Mouse (Mus musculus) layer of hippocampus, adult 2 months (tissue): Measurements from ENCODE around the gene Hirip3. TPM values are rescaled to one million over a fixed set of nuclear protein-coding genes. Genes with fewer than 3 reads are reported as not detected.

ENCODE experiments used
- DNase-seq, 2 experiments: peaks; one replicate each; pipeline ENCODE4 v3.0.0; 2022; ENCODE audit warnings: low spot score in 2 of 2
- H3K27ac ChIP-seq: fragments of 200-600 bp; 2 replicates; pipeline ENCODE4 v1.8.1; 2022
- H3K4me3 ChIP-seq: fragments of 200-600 bp; 2 replicates; pipeline ENCODE4 v1.8.1; 2022; ENCODE audit warnings: mild to moderate bottlenecking
- CTCF ChIP-seq: fragments of 200-600 bp; conservative IDR thresholded peaks from 2 replicates; pipeline ENCODE4 v1.8.1; 2022; ENCODE audit warnings: antibody characterized with exemption, mild to moderate bottlenecking, moderate library complexity
- total RNA-seq, 2 experiments: library from RNA; stranded (reverse); gene quantifications; 2 replicates each; pipeline ENCODE4 v1.2.3; 2021

Hirip3 gene
- total RNA-seq, 2 experiments from 2014 or later, result 32.2 to 38.5 TPM

DNA sequence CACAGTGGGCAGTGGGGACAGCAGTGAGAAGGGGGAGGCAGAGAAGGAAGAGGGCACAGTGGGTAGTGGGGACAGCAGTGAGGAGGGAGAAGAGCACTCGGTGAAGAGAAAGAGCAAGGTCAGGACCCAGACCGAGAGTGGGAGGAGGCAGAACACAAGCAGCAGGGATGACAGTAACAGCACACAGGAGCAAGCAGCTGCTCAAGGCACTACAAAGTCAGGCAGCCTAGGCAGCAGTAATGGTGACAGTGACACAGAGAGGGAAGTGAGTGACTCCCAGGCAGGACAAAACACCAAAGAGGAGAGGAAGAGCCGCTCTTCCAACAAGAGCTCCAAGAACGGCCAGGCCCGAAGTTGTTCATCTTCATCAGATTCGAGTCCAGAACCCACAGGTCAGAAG lies 2.0 kb downstream of the Hirip3 start:
- Histone ChIP-seq H3K4me3 (no peak overlapping the region), H3K27ac (no peak overlapping the region)
- DNase-seq, result no peak
- no peak for TF ChIP-seq CTCF

DNA sequence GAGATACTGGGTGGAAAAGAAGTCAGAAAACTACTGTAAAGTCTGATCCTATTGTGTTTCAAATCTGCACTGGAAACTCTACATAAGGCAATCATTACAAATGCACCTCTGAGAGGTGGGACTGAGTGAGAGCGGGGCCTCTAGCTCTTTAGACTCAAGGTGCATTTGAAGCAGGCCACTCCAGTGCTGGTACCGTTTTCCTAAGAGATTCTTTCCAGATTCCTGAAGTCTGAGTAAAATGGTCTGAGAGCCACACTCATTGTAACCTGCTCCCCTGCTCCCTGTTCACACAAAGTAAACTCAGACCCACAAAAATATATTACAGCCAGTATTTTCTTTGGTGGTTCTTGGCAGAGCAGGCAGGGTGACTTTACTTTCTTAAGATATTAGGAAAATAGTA lies 5.8 kb downstream of the Hirip3 start:
- Histone ChIP-seq H3K27ac (no peak overlapping the region), H3K4me3 (no peak overlapping the region)
- TF ChIP-seq CTCF, result no peak
- DNase-seq, result no peak

DNA sequence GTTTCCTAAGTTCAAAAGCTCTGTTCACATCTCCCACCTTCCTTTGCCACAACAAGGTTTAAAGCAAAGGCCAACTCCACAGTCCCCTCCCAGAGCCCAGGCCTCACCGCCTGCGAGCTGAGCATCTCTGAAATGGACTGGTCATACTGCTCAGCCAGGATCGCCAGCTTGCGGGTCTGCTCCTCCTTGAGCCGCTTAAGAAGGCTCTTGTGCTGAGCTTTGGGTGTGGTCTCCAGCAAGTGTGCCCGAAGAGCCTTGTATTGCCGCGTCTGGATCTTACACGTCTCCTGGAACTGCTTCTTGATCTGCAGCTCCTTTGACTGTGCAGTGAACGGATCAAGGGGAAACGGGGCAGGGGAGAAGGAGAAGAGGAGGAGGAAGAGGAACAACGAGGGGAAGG lies 6.2 kb downstream of the Hirip3 start:
- no peak for TF ChIP-seq CTCF
- no peak for DNase-seq

DNA sequence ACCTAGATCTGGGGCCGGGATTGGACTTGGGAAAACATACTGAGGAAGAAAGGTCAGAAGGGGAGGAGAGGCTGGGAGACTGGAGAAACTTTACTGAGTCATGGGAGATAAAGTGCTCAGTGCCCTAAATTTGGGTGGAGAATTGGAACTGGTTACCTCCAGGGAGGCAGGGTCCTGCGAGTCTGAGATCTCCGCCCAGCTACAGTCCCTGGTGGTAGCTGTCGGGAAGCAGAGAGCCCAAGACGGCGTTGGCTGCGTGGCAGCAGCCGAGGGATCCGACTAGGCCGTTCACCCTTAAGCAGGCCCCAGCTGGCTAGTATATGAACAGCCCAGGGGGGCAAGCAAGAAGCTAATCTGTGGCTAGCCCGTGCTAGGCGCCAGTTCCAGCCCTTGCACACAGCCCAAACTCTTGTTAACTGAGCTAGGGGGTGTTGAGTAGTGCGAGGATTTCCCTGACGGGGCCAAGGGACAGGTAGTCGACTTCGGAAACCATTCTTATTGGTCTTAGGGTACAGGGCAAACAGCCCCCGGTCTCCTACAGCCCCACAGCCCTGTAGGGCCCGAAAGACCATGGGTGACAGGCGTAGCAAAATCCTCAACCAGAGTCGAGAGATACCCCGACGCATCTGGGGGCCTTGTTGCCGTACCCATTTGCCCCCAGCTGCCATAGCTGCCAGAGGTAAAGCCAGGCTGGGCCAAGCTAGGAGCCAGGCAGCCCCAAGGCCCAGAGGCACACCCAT lies 8.2 kb downstream of the Hirip3 start:
- no peak overlapping the region for H3K27ac ChIP-seq
- DNase-seq, result no peak
- TF ChIP-seq CTCF, result no peak
- H3K4me3 ChIP-seq, result no peak overlapping the region

More for the DNA sequence above, 6.2 kb downstream of the Hirip3 start:
- Histone ChIP-seq H3K27ac (no peak overlapping the region), H3K4me3 (no peak overlapping the region)

DNA sequence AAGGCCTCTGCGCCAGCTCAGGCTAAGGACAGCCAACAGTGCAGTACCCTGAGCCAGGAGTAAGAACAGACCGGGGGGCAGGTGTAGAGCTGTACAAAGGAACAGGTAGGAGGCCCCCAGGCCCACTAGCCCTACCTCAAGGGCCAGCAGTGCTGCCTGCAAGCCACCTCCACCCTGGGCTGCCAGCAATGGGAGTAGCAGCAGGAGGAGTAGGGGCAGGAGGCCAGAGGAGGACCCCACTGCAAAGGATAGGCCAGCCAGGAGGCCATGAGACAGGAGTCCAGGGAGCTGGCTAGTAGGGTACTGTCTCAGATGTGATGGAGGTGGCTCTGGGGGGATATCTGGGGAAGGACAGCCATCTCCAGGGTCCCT lies 8.7 kb downstream of the Hirip3 start:
- no peak for TF ChIP-seq CTCF
- Histone ChIP-seq H3K4me3 (no peak overlapping the region), H3K27ac (no peak overlapping the region)
- DNase-seq, result no peak

DNA sequence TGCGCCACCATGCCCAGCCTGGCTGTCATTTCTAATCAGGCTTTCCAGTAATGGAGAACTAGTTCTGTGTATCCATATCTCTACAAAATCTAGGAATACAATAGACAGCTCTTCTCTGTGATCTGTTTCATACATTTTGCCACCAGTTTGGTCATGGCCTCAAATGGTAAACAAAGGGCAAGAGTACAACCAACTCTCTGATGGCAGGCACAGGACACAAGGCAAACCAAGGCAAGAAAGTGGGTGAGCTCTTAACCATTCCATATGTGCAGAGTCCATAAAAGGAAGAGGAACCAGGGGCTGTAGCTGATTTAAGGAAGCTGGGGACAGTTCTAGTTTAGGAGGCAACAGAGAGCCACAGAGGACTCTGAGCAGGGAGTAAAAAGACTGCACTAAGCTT lies 15.5 kb downstream of the Hirip3 start:
- no peak for DNase-seq
- Histone ChIP-seq H3K27ac (no peak overlapping the region), H3K4me3 (no peak overlapping the region)
- no peak for TF ChIP-seq CTCF

DNA sequence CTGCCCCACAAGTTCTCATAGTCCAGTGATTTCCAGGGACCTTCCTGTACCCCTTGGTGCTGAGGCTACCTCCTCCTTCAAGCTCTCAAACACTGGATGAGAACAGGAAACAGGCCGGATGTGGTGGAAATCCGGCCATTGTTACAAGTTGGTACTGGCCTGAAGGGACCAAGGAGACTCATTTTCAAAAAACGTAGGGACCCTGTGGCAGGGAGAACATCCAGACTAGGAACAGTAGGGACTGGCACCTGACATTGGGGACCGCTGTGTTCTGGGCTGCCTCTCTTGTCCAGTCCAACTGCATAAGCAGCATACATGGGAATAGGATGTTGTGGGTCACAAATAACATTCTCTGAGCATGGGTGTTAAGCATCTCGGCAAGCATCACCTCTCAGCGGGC lies 19.3 kb downstream of the Hirip3 start:
- TF ChIP-seq CTCF, result no peak
- no peak for DNase-seq
- Histone ChIP-seq H3K27ac (peak overlapping the region; percentile 72), H3K4me3 (peak overlapping the region; percentile 86)

DNA sequence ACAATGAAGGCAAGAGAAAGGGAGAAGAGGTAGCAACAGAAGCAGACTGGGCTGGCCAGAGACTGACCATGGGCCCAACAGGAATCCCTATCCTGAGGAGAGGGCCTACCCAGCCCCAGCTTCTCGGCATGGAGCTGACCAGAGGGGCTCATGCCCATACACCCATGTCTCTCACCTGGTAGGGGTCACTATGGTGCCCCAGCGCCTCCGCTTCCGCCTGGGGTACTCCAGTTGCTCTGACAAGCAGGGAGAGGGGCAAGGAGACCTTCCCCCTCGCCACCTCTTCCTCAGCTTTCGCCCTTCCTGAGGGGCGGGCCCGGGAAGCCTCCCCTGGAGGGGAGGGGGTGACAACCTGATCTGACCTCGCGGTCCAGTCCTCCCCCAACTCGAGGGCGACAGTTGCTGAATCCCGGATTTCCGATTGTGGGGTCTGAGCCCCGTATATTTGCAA lies 22.0 kb downstream of the Hirip3 start:
- Histone ChIP-seq H3K4me3 (peak overlapping the region; percentile 86), H3K27ac (peak overlapping the region; percentile 97)
- no peak for TF ChIP-seq CTCF
- no peak for DNase-seq

DNA sequence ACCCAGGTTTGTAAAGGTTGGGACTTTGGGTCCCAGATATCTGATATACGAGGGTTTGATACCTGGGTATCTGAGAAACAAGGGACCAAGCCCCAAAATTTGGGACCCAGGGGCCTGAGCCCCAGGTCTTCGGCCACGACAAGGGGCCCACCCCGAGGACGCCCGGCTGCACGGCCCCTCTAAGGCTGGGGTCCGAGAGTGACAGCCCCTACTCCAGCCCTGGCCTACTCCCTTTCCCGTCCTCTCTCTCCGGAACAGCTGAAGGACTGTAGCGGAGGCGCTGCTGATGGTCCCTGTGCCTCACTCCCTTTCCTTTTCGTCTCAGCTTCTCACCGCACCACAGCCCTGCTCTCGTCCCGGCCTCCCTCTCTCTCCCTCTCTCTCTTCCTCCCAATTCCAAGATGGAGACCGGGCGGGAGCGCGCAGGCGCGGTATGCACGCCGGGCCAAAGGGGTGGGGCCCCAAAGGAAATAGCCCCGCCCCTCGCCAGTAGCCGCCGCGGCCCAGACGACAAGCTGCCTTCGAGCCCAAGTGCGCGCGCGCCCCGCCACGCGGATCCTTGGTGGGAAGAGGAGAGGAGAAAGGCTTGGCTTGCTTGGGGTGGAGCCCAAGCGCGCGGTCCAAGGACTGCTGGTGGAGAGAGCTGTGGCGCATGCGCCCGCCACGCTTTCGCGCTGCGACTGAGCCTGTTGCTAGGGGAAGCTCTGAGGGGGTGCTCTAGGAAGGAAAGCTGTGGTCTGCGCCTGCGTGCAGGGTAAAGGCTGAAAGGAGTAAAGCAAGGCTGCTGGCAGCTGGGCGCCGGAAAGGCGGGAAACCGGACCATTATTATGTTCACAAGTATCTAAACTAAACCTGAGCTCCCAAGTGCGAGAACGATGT lies 22.8 kb downstream of the Hirip3 start, which contains the start of gene Taok2:
TSS of gene Taok2 (minus strand) at position 418 of the 879 bp plus-strand sequence.
- Histone ChIP-seq H3K27ac (peak within 1 kb of the TSS; percentile 97), H3K4me3 (peak within 1 kb of the TSS; percentile 86)
- peak; percentile 98 to 99 for DNase-seq
- no peak; the same call in 1 of the 2 replicates for TF ChIP-seq CTCF

DNA sequence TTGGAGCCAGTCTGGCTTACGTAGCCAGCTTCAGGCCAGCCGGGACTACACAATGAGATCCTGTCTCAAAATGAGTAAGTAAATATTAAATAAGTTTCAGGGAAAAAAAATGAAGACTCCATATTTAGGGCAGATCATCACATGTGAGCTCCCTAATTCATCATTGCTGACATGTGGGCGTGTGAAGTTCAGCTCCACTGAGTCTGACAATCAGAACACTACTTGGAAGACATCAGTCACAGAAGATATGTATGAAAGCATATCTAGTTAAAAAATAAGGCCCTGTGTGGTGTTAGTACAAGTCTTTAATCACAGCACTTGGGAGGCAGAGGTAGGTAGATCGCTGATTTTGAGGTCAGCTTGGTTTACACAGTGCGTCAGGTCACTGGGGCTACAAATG lies 25.5 kb downstream of the Hirip3 start:
- no peak overlapping the region for H3K4me3 ChIP-seq
- no peak overlapping the region for H3K27ac ChIP-seq
- no peak for DNase-seq
- TF ChIP-seq CTCF, result no peak

DNA sequence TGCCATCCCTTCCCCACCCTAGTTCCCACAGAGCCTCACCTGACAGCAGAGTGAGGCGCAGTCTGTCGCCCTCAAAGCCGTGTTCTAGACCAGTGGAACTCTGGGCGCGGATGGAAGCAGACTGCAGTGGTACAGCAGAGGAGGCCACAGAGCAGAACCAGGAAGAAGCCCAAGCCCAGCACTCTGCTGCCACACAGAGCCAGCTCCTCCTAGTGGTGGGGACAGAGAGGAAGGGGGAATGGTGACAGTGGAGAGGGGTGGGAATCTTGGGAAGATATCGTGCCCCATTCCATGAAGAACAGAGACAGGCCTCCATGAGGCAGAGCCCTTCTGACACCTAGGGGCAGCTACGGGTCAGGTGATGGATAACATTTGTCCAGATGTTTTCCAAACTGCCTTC lies 27.1 kb downstream of the Hirip3 start:
- no peak for DNase-seq
- Histone ChIP-seq H3K27ac (no peak overlapping the region), H3K4me3 (no peak overlapping the region)
- peak; percentile 67 for TF ChIP-seq CTCF

DNA sequence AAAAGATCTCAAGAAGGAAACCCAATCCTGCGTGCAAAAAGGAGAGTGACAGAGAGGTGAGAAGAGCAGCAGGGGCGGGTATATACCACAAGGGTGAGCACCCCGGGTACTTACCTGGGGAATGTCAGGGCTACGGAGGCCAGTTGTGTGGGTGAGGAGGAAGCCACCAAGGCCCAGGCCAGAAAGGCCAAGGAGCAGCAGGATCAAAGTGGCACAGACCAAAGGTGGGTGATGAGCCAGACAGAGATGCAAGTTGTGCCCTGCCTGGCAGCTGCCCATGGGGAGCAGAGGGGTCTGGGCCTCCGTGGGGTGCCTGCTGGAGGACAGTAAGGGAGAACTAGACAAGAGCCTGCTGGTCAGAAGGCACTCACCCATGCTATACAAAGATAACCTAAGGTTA lies 35.1 kb downstream of the Hirip3 start:
- no peak for DNase-seq
- H3K4me3 ChIP-seq, result no peak overlapping the region; the same call in 1 of the 2 replicates
- peak overlapping the region; percentile 96; the same call in 1 of the 2 replicates for H3K27ac ChIP-seq
- no peak for TF ChIP-seq CTCF

DNA sequence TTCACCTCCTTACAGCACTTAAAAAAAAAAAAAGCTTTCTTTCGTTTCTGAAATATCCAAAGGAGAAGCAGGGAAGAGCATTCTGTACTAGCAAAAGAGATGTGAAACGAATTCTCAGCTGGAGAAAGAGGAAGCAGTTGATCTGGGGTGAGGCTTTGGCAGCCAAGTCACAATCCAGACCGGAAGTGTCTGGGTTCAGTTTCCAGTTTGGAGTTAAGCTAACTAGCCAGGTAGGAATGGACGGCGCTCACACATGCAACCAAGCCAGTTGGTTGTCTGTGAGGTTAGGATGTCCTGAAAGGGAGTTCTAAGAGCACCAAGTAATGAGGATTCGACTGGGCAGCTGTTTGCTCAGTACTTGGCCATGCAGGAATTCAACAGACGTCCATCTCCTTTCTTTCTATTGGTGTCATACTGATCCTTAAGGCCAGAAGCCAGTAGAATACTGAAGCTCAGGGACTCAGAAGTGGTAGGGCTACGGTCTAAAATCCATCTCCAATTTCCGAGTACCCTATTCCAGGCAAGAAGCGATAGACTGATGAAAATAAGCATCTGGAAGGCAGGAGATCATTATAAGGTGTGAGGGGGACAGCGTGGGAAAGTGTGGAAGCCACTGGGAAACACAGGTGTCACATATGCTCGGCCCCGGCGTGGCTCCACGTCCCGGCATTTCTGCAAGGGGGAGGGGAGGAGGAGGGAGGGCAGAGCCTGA lies 35.8 kb downstream of the Hirip3 start:
- TF ChIP-seq CTCF, result no peak
- DNase-seq, result no peak
- peak overlapping the region; percentile 96 for H3K27ac ChIP-seq
- H3K4me3 ChIP-seq, result peak overlapping the region; percentile 74
